Mouse (Mus musculus) CH12.LX (cell line): ENCODE results near the gene Tmem88b. TPM values are rescaled to one million over a fixed set of nuclear protein-coding genes. Genes with fewer than 3 reads are reported as not detected.
"Not testable (repeated sequence)": the region's sequence is repeated elsewhere in the genome, so short reads cannot be mapped to it uniquely, and the experiment has no call there.

Experiments
- DNase-seq: peaks from one replicate; pipeline ENCODE4 v3.0.0-alpha.2; 2013; ENCODE audit errors: extremely low read depth
- H3K27ac ChIP-seq: 2 replicates; pipeline ENCODE4 v1.5.1; 2012; ENCODE audit warnings: low read depth, mild to moderate bottlenecking, control low read depth, moderate library complexity; ENCODE audit not compliant: insufficient read depth
- H3K27me3 ChIP-seq: replicated peaks from 2 replicates; pipeline ENCODE3; 2012; ENCODE audit warnings: inconsistent platforms
- H3K36me3 ChIP-seq, 2 experiments: replicated peaks in 1 of 2; 2 replicates each; pipeline versions ENCODE3 to v1.6.1; 2012; ENCODE audit warnings: inconsistent platforms in 1 of 2, low read length in 1 of 2, mild to moderate bottlenecking in 1 of 2, mixed read lengths in 1 of 2, moderate library complexity in 1 of 2; ENCODE audit not compliant: control insufficient read depth in 1 of 2, insufficient read depth in 1 of 2
- H3K4me1 ChIP-seq, 2 experiments: 2 replicates each; pipeline ENCODE4 v1.6.1; 2012; ENCODE audit warnings: inconsistent platforms in 1 of 2, moderate library complexity in 1 of 2; ENCODE audit not compliant: insufficient read depth in 2 of 2, control insufficient read depth in 1 of 2
- H3K4me2 ChIP-seq: 2 replicates; pipeline ENCODE4 v1.6.1; 2012; ENCODE audit warnings: low read depth, mild to moderate bottlenecking, control low read depth; ENCODE audit not compliant: poor library complexity, insufficient read depth, severe bottlenecking
- H3K4me3 ChIP-seq, 3 experiments: fragments of 150-350 bp in 1 of 3; sonication (generic) in 1 of 3; replicated peaks in 1 of 3; 2 replicates each; pipeline versions ENCODE3 to v1.5.1; 2011 to 2012; ENCODE audit warnings: low read depth in 2 of 3, low read length in 2 of 3, mild to moderate bottlenecking in 2 of 3, moderate library complexity in 2 of 3, control low read depth in 1 of 3, improper control_type of control experiment in 1 of 3, inconsistent platforms in 1 of 3, mixed read lengths in 1 of 3; ENCODE audit not compliant: poor library complexity in 1 of 3
- H3K79me2 ChIP-seq: replicated peaks from 2 replicates; pipeline ENCODE4 v1.6.1; 2012; ENCODE audit warnings: mild to moderate bottlenecking, moderate library complexity; ENCODE audit not compliant: control insufficient read depth, poor library complexity, insufficient read depth, severe bottlenecking; ENCODE audit errors: extremely low read depth
- H3K9ac ChIP-seq: 2 replicates; pipeline ENCODE4 v1.6.1; 2012; ENCODE audit warnings: low read depth, mild to moderate bottlenecking, control low read depth, moderate library complexity; ENCODE audit not compliant: insufficient read depth
- H3K9me3 ChIP-seq: replicated peaks from 2 replicates; pipeline ENCODE3; 2012; ENCODE audit warnings: low read length, inconsistent platforms, mixed read lengths
- ELF1 ChIP-seq: IDR thresholded peaks from 2 replicates; pipeline ENCODE4 v1.6.1; 2014; ENCODE audit warnings: low read depth, mild to moderate bottlenecking, inconsistent platforms, low read length, improper control_type of control experiment
- KAT2A ChIP-seq: IDR thresholded peaks from 2 replicates; pipeline ENCODE4 v1.6.1; 2012; ENCODE audit warnings: low read length, improper control_type of control experiment, inconsistent platforms; ENCODE audit not compliant: insufficient replicate concordance
- POLR2AphosphoS2 ChIP-seq: IDR thresholded peaks from 2 replicates; pipeline ENCODE4 v1.6.1; 2011; ENCODE audit warnings: low read depth, low read length, improper control_type of control experiment
- TCF12 ChIP-seq: IDR thresholded peaks from 2 replicates; pipeline ENCODE4 v1.6.1; 2014; ENCODE audit warnings: low read depth, mild to moderate bottlenecking, inconsistent platforms, low read length, improper control_type of control experiment
- USF1 ChIP-seq: IDR thresholded peaks from 2 replicates; pipeline ENCODE4 v1.6.1; 2014; ENCODE audit warnings: low read depth, mild to moderate bottlenecking, inconsistent platforms, low read length, improper control_type of control experiment
- dilution Hi-C: fragments of 300-500 bp; cut with MboI; formaldehyde crosslinking; loops from 2 replicates; pipeline ENCODE4 v1.14.3; 2020; ENCODE audit warnings: low sequenced_read_pairs; ENCODE audit not compliant: extremely low pct_unique_long_range_greater_than_20kb, extremely low pct_ligation_motif_present
- in situ Hi-C: fragments of 300-500 bp; cut with MboI; formaldehyde crosslinking; loops from 3 replicates; pipeline ENCODE4 v1.14.3; 2019; ENCODE audit warnings: low sequenced_read_pairs, low pct_ligation_motif_present, low pct_unique_long_range_greater_than_20kb, mixed read lengths
- polyA plus RNA-seq: library from polyadenylated mRNA; unstranded; fragments of >175 nt; gene quantifications from 2 replicates; pipeline ENCODE4 v1.2.1, GENCODE M21; 2012; ENCODE audit warnings: low read depth; ENCODE audit not compliant: insufficient read length
- total RNA-seq, 2 experiments: library from RNA; depleted of rRNA; stranded (reverse); fragments of 300-350 nt in 1 of 2; fragments of >200 nt in 1 of 2; gene quantifications; 2 replicates each; pipeline ENCODE4 v1.2.3; 2012 to 2014

The Tmem88b gene
- total and polyA plus RNA-seq, 3 experiments: 0.04 TPM; not detected in 2

DNA sequence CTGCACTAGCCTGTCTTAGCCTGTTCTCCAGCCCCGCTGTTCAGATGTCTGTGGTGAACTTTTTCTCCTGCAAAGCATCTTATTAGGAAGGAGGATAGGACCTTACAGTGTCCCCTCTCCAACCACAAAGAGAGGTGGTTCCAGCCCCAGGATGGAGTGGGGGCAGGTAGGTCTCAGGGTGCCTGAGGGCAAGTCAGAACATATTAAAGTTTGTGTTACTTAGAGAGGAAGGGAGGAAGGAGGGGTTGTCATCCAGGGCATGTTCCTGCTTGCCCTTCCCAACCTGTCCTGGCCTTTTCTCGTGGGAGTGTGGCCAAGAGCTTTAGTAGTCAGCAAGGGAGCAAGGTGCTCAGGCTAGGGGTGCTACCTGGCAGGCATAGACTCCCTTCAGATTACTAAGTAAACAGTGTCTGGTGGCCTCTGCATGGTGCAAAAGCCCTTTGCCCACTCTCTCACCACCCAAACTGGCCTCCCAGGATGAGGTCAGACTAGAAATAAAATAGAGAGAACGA, 5.0 kb upstream of the Tmem88b start:
- Histone ChIP-seq H3K9ac (no peak overlapping the region), H3K4me3 (no peak overlapping the region), H3K36me3 (no peaks in the 10 kb centered on the region), H3K27ac (no peak overlapping the region), H3K27me3 (peaks cover 27% of the 10 kb centered on the region), H3K4me1 (peaks cover 1 to 2% of the 10 kb centered on the region in 2 experiments; a peak in 1 of 4 replicates), H3K79me2 (no peaks in the 10 kb centered on the region), H3K9me3 (no peaks in the 10 kb centered on the region), H3K4me2 (no peak overlapping the region)
- dilution Hi-C loops (no loop called here), in situ Hi-C loops (no loop called here)
- no peak for TF ChIP-seq KAT2A
- no peak for TF ChIP-seq ELF1
- TF ChIP-seq POLR2AphosphoS2: no peak
- no peak for DNase-seq

DNA sequence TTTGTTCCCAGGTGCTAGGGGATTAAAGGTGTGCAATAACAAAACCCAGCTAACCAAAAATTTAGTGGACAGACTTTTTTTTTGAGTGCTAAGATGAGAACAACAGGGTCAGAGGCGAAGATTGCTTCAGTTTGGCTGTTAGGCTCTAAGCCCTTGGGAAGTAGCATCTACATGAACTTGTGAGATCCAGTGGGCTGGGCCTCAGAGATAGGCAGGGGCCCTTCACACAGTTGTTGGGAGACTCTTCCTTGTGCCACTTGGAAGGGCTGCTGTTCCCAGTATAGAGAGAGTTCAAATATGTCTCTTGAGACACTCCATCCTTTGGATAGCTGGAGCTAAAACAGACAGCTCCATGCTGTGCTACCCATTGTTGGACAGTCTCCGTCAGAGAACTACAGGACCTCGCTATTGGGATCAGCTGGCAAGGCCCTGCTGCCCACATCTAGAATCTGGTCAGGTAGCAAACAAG, 4.4 kb upstream of the Tmem88b start, which contains the start of gene Ankrd65:
Gene Ankrd65 (plus strand): TSS at position 419 of the 469 bp plus-strand sequence.
- H3K9me3 ChIP-seq: no peaks in the 10 kb centered on the region
- no peak within 1 kb of the TSS for H3K4me3 ChIP-seq
- no peaks in the 10 kb centered on the region for H3K79me2 ChIP-seq
- H3K27ac ChIP-seq: no peak within 1 kb of the TSS
- in situ Hi-C loops (no loop called here), dilution Hi-C loops (no loop called here)
- DNase-seq: no peak
- H3K27me3 ChIP-seq: peaks cover 32% of the 10 kb centered on the region
- peaks cover 2 to 8% of the 10 kb centered on the region in 2 experiments; a peak in 3 of 4 replicates for H3K4me1 ChIP-seq
- H3K4me2 ChIP-seq: no peak within 1 kb of the TSS
- H3K9ac ChIP-seq: no peak within 1 kb of the TSS
- H3K36me3 ChIP-seq: no peaks in the 10 kb centered on the region
- TF ChIP-seq POLR2AphosphoS2: no peak
- TF ChIP-seq USF1: no peak
- TF ChIP-seq KAT2A: no peak
- no peak for TF ChIP-seq TCF12

DNA sequence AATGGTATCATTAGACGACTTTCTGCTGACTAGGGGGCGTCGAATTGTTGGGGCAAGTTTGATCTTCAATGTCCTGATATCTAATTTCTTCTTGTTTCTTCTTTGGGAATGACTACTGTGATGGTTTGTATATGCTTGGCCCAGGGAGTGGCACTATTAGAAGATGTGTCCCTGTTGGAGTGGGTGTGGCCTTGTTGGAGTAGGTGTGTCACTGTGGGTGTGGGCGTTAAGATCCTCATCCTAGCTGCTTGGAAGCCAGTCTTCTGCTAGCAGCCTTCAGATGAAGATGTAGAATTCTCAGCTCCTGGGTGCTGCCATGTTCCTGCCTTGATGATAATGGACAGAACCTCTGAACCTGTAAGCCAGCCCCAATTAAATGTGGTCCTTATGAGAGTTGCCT, 3.2 kb upstream of the Tmem88b start:
- Histone ChIP-seq H3K27me3 (peaks cover 36% of the 10 kb centered on the region), H3K4me1 (peaks cover 2 to 14% of the 10 kb centered on the region in 2 experiments; a peak in 3 of 4 replicates)
- H3K79me2 ChIP-seq, in situ Hi-C loops, DNase-seq, H3K4me3 ChIP-seq, H3K9ac ChIP-seq, dilution Hi-C loops, H3K36me3 ChIP-seq, H3K27ac ChIP-seq, H3K4me2 ChIP-seq, H3K9me3 ChIP-seq: not testable (repeated sequence)
